Mouse (Mus musculus) brown adipose tissue, adult 24 weeks (tissue): Measurements from ENCODE around the gene Olfr707. TPM values are rescaled to one million over a fixed set of nuclear protein-coding genes. Genes with fewer than 3 reads are reported as not detected.
"Not testable (repeated sequence)": the region's sequence is repeated elsewhere in the genome, so short reads cannot be mapped to it uniquely, and the experiment has no call there.

Source experiments
- H3K27ac ChIP-seq: fragments of 200-500 bp; replicated peaks from 2 replicates; pipeline ENCODE4 v1.5.1; 2012; ENCODE audit warnings: low read depth, mild to moderate bottlenecking, low read length
- H3K4me1 ChIP-seq: fragments of 200-500 bp; 2 replicates; pipeline ENCODE4 v1.6.1; 2012; ENCODE audit warnings: low read length, mixed read lengths; ENCODE audit not compliant: control insufficient read depth, insufficient read depth, insufficient read length
- H3K4me3 ChIP-seq: fragments of 200-500 bp; 2 replicates; pipeline ENCODE4 v1.5.1; 2012; ENCODE audit warnings: low read depth, mild to moderate bottlenecking, low read length, moderate library complexity; ENCODE audit not compliant: insufficient read depth
- polyA plus RNA-seq: library from polyadenylated mRNA; stranded (reverse); fragments of >200 nt; gene quantifications from 2 replicates; pipeline ENCODE4 v1.2.4, GENCODE M21; 2012; ENCODE audit not compliant: missing spikeins, insufficient read depth, insufficient read length

Olfr707 gene
- not detected in 2 replicates for polyA plus RNA-seq

GRCm38 (mm10) chr7:106901141-106901540 is at the start of gene Olfr707:
TSS of gene Olfr707 (minus strand) at chr7:106901241.
- H3K27ac ChIP-seq, H3K4me3 ChIP-seq, H3K4me1 ChIP-seq: not testable (repeated sequence)

DNA sequence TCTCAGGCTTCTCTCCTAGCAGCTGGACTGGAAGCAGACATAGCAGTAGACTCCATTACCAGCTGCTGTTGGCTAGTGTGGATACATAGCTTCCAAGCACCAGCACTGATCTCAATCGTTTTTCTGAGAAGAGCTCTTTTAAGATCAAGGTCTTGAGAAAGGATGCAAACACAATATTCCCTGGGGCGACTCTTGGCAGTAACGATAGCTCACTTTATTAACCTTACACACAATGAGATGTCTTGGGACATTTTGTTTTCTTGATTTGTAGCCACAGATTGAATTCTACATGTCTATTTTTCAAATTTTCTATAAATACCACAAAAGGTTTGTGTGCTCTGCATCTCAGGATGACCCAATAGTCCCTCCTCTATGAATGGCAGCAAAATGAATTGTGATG is 47.2 kb upstream of the Olfr707 start, which contains the start of gene Olfr710:
Gene Olfr710 (minus strand): TSS at position 101 of the 400 bp plus-strand sequence.
- no peak within 1 kb of the TSS for H3K27ac ChIP-seq
- H3K4me1 ChIP-seq, result no peaks in the 10 kb centered on the region
- H3K4me3 ChIP-seq, result no peak within 1 kb of the TSS

- no peaks in the 10 kb centered on the region for H3K4me1 ChIP-seq
- no peak within 1 kb of the TSS for H3K27ac ChIP-seq
- no peak within 1 kb of the TSS for H3K4me3 ChIP-seq
These were observed 31.1 kb upstream of the Olfr707 start, which contains the start of gene Olfr709-ps1 for GRCm38 (mm10) chr7:106932119-106932518. TSS of gene Olfr709-ps1 (minus strand) at chr7:106932219.

GRCm38 (mm10) chr7:106920961-106921360 is 19.9 kb upstream of the Olfr707 start:
- not testable (repeated sequence) for H3K4me1 ChIP-seq, H3K4me3 ChIP-seq, H3K27ac ChIP-seq

DNA sequence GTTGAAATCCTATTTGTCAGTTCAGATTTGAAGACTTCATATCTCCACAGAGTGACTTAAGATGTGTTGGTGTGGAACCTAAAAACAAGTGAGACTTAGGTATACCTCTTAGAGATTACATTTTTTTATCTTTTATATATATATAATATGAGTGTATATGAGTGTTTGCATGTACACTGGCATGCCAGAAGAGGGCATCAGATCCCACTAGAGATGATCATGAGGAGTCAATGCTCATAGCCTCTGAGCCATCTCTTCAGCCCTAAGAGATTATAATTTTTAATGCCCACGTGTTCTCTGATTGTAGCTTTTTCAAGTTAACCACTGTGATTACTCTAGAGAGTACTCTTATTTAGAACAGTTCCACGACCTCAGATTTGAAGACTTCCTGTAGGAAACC is 6.6 kb upstream of the Olfr707 start, which contains the start of gene Olfr1532-ps1:
Gene Olfr1532-ps1 (plus strand): TSS at position 326 of the 400 bp plus-strand sequence.
- Histone ChIP-seq H3K4me1 (no peaks in the 10 kb centered on the region), H3K27ac (no peak within 1 kb of the TSS)

GRCm38 (mm10) chr7:106888062-106888461 is 13.0 kb downstream of the Olfr707 start, which contains the start of gene Olfr706:
TSS of gene Olfr706 (minus strand) at chr7:106888162.
- Histone ChIP-seq H3K27ac (no peak within 1 kb of the TSS), H3K4me3 (no peak within 1 kb of the TSS), H3K4me1 (no peaks in the 10 kb centered on the region)

More for the DNA sequence above, 6.6 kb upstream of the Olfr707 start, which contains the start of gene Olfr1532-ps1:
- no peak within 1 kb of the TSS for H3K4me3 ChIP-seq

DNA sequence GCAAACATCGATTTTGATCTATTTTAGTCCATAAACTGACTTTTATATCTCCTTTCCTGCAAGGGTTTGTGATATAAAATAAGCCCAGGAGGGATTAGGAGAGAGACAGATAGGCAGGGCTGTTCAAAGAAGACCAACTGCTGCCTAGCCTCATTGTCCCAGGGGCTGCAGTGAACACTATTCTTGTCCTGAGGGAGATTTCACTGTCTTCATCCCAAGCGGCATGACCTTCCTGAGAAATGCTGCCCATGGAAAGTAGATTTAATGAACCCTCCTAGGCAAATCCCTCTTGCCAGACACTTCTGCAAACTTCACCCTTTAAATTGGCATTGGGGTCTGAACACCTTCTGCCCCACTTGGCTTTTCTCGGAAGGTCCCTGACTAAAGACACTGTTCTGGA is 24.2 kb downstream of the Olfr707 start, which contains the start of gene Olfr705:
Gene Olfr705 (minus strand): TSS at position 101 of the 400 bp plus-strand sequence.
- Histone ChIP-seq H3K4me3 (no peak within 1 kb of the TSS), H3K4me1 (no peaks in the 10 kb centered on the region), H3K27ac (no peak within 1 kb of the TSS)

- H3K4me3 ChIP-seq, result no peak within 1 kb of the TSS
- H3K27ac ChIP-seq, result no peak within 1 kb of the TSS
- H3K4me1 ChIP-seq, result no peaks in the 10 kb centered on the region
These were observed 38.2 kb downstream of the Olfr707 start, which contains the start of gene Olfr704 for GRCm38 (mm10) chr7:106862885-106863284. TSS of gene Olfr704 (plus strand) at chr7:106863185.

GRCm38 (mm10) chr7:106843060-106843459 is 58.0 kb downstream of the Olfr707 start, which contains the start of gene Olfr703:
TSS of gene Olfr703 (plus strand) at chr7:106843360.
- Histone ChIP-seq H3K4me1 (no peaks in the 10 kb centered on the region), H3K27ac (no peak within 1 kb of the TSS), H3K4me3 (no peak within 1 kb of the TSS)

Other genes starting within 250 kb of the Olfr707 start
- not detected in 2 replicates for gene Olfr693, start 220.7 kb downstream of the Olfr707 start, polyA plus RNA-seq
- not detected in 2 replicates for gene Olfr694, start 209.4 kb downstream of the Olfr707 start, polyA plus RNA-seq
- not detected in 2 replicates for gene Olfr695, start 184.8 kb downstream of the Olfr707 start, polyA plus RNA-seq
- not detected in 2 replicates for gene Olfr697, start 158.8 kb downstream of the Olfr707 start, polyA plus RNA-seq
- gene Olfr698, start 145.8 kb downstream of the Olfr707 start, polyA plus RNA-seq, result not detected in 2 replicates
- not detected in 2 replicates for gene Olfr699, start 108.0 kb downstream of the Olfr707 start, polyA plus RNA-seq
- not detected in 2 replicates for gene Olfr700, start 92.4 kb downstream of the Olfr707 start, polyA plus RNA-seq
- gene Olfr701, start 87.1 kb downstream of the Olfr707 start, polyA plus RNA-seq, result not detected in 2 replicates
- not detected in 2 replicates for gene Olfr702, start 67.3 kb downstream of the Olfr707 start, polyA plus RNA-seq
- not detected in 2 replicates for gene Olfr703, start 57.9 kb downstream of the Olfr707 start, polyA plus RNA-seq
- not detected in 2 replicates for gene Olfr704, start 38.1 kb downstream of the Olfr707 start, polyA plus RNA-seq
- gene Olfr705, start 24.4 kb downstream of the Olfr707 start, polyA plus RNA-seq, result not detected in 2 replicates
- not detected in 2 replicates for gene Olfr706, start 13.1 kb downstream of the Olfr707 start, polyA plus RNA-seq
- not detected in 2 replicates for gene Olfr1532-ps1, start 6.8 kb upstream of the Olfr707 start, polyA plus RNA-seq
- not detected in 2 replicates for gene Olfr709-ps1, start 31.0 kb upstream of the Olfr707 start, polyA plus RNA-seq
- gene Olfr710, start 47.1 kb upstream of the Olfr707 start, polyA plus RNA-seq, result not detected in 2 replicates
- gene Olfr6, start 62.7 kb upstream of the Olfr707 start, polyA plus RNA-seq, result not detected in 2 replicates
- gene Olfr711, start 74.2 kb upstream of the Olfr707 start, polyA plus RNA-seq, result not detected in 2 replicates
- gene Olfr2, start 104.8 kb upstream of the Olfr707 start, polyA plus RNA-seq, result not detected in 2 replicates
- gene Olfr713, start 129.9 kb upstream of the Olfr707 start, polyA plus RNA-seq, result not detected in 2 replicates
- gene Olfr714, start 169.7 kb upstream of the Olfr707 start, polyA plus RNA-seq, result not detected in 2 replicates
- not detected in 2 replicates for gene Olfr17, start 192.0 kb upstream of the Olfr707 start, polyA plus RNA-seq
- gene Olfr715b, start 209.1 kb upstream of the Olfr707 start, polyA plus RNA-seq, result not detected in 2 replicates
- gene Olfr715, start 229.8 kb upstream of the Olfr707 start, polyA plus RNA-seq, result not detected in 2 replicates
- gene Olfr716, start 237.1 kb upstream of the Olfr707 start, polyA plus RNA-seq, result not detected in 2 replicates